Comparison of ENCODE assay signal across 9 mouse cellular contexts in the genomic region with DNA sequence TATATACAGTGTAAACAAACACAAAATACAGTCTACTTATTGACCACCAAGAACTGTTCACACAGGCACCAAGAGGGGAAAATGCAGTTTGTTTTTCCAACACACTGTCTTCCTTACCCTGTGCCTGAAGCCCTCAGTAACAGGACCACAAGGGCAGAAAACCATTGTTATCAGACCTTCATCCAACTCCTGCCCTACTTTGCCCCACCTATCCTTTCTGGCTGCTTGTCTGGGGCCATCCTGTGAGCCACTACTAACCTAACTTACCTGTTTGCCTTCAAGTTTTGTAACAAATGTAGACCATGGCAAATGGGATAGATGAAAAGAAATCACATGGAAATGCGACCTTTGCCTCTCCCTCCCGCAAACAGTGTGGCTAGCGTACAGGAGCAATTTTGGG. TPM values are rescaled to one million over a fixed set of nuclear protein-coding genes. Genes with fewer than 3 reads are reported as not detected.
DNase-seq lines count a peak whose midpoint lies in the region; ATAC-seq and TF ChIP-seq lines count a peak whose summit lies in the region.
"Had no signal": no experiment of that assay in that cellular context is flagged by ENCODE, and none has a peak within 500 bp of the region (broad histone marks: within the 10 kb centered on the region; RNA-seq: fewer than 3 reads in every experiment).

No protein-coding gene starts in this region.

- 69% methylated on average over 3 of the region's 3 CpGs for WGBS in forebrain, embryonic 10.5 days
- 76% methylated on average over 3 of the region's 3 CpGs for WGBS in limb, embryonic 12.5 days
- WGBS in neural tube, embryonic 12.5 days: 69% methylated on average over 3 of the region's 3 CpGs

- H3K27me3 ChIP-seq in forebrain, embryonic 10.5 days (ENCODE audit: poor library complexity, severe bottlenecking): peaks cover 21% of the 10 kb centered on the region
- no peaks in the 10 kb centered on the region; the same call in 1 of the 2 replicates for H3K27me3 ChIP-seq in limb, embryonic 12.5 days
- H3K27me3 ChIP-seq in neural tube, embryonic 12.5 days (replicated peaks): no peaks in the 10 kb centered on the region

- ATAC-seq in limb, embryonic 12.5 days (ENCODE audit: insufficient number of reproducible peaks, insufficient read depth, low FRiP score, low TSS enrichment, low read depth): no peak
- ATAC-seq in neural tube, embryonic 12.5 days (ENCODE audit: low FRiP score, low read depth): no peak

- H3K4me2 ChIP-seq in limb, embryonic 12.5 days: peak overlapping the region; percentile 79; the same call in 1 of the 2 replicates
- peak overlapping the region; percentile 42 for H3K4me2 ChIP-seq in neural tube, embryonic 12.5 days (replicated peaks)

- no peaks in the 10 kb centered on the region for H3K9me3 ChIP-seq in forebrain, embryonic 10.5 days
- H3K9me3 ChIP-seq in limb, embryonic 12.5 days: no peaks in the 10 kb centered on the region
- no peaks in the 10 kb centered on the region for H3K9me3 ChIP-seq in neural tube, embryonic 12.5 days

- no peak for DNase-seq in layer of hippocampus, adult 2 months (ENCODE audit: low spot score in 2 of 2)
- no peak for DNase-seq in layer of hippocampus, postnatal 10 days (ENCODE audit: low spot score in 2 of 2)
- no peak for DNase-seq in forebrain, embryonic 10.5 days (ENCODE audit: extremely low spot score, low spot score)
- no peak for DNase-seq in embryo, embryonic 10 days (ENCODE audit: low spot score)
- DNase-seq in cerebellum, adult 18-20 months: no peak
- DNase-seq in natural killer cell, adult 2 months (ENCODE audit: low spot score in 2 of 2): no peak
- DNase-seq: kidney, adult 9 months had no signal

- H3K4me3 ChIP-seq in layer of hippocampus, adult 2 months: peak overlapping the region; percentile 11; the same call in 1 of the 2 replicates
- peak overlapping the region; percentile 93; the same call in 1 of the 2 replicates for H3K4me3 ChIP-seq in forebrain, embryonic 10.5 days
- H3K4me3 ChIP-seq in limb, embryonic 12.5 days (replicated peaks): no peak overlapping the region
- no peak overlapping the region for H3K4me3 ChIP-seq in neural tube, embryonic 12.5 days

- TF ChIP-seq CTCF in layer of hippocampus, adult 2 months (conservative IDR thresholded peaks at IDR 0.05): no peak

- H3K4me1 ChIP-seq in forebrain, embryonic 10.5 days: peaks cover 33% of the 10 kb centered on the region
- H3K4me1 ChIP-seq in limb, embryonic 12.5 days (replicated peaks): peaks cover 16% of the 10 kb centered on the region
- H3K4me1 ChIP-seq in neural tube, embryonic 12.5 days: peaks cover 11% of the 10 kb centered on the region

- peaks cover 38% of the 10 kb centered on the region for H3K36me3 ChIP-seq in forebrain, embryonic 10.5 days (replicated peaks)
- peaks cover 26% of the 10 kb centered on the region for H3K36me3 ChIP-seq in limb, embryonic 12.5 days
- peaks cover 10% of the 10 kb centered on the region for H3K36me3 ChIP-seq in neural tube, embryonic 12.5 days

- no peak overlapping the region for H3K9ac ChIP-seq in limb, embryonic 12.5 days (replicated peaks)
- H3K9ac ChIP-seq in neural tube, embryonic 12.5 days: peak overlapping the region; percentile 26; the same call in 1 of the 2 replicates

- no peak overlapping the region for H3K27ac ChIP-seq in layer of hippocampus, adult 2 months
- no peak overlapping the region for H3K27ac ChIP-seq in forebrain, embryonic 10.5 days
- no peak overlapping the region for H3K27ac ChIP-seq in limb, embryonic 12.5 days
- H3K27ac ChIP-seq in neural tube, embryonic 12.5 days: no peak overlapping the region

RNA-seq across cellular contexts. Expression of gene Kras, which starts 2.2 kb away (rescaled TPM):
- total RNA-seq in layer of hippocampus, adult 2 months (2021): 10 to 100 TPM; 69.7 to 73.6 TPM
- 10 to 100 TPM; 85.5 to 94.1 TPM for total RNA-seq in layer of hippocampus, postnatal 10 days (2021)
- polyA plus RNA-seq in forebrain, embryonic 10.5 days (2016; fragmentation: Nextera tagmentation; extraction: Ambion mirVana): 93.1 and 103 TPM in 2 replicates
- 83.7 and 91.2 TPM in 2 replicates for polyA plus RNA-seq in limb, embryonic 12.5 days (2016; fragmentation: Nextera tagmentation; extraction: Ambion mirVana)
- polyA plus RNA-seq in neural tube, embryonic 12.5 days (2016; fragmentation: Nextera tagmentation; extraction: Ambion mirVana): 102 and 114 TPM in 2 replicates

RNA-seq across cellular contexts. Expression of gene Etfrf1, which starts 37.0 kb away (rescaled TPM):
- 10 to 100 TPM; 21.9 to 28.1 TPM for total RNA-seq in layer of hippocampus, adult 2 months (2021)
- 10 to 100 TPM; 20.3 to 22.6 TPM for total RNA-seq in layer of hippocampus, postnatal 10 days (2021)
- 34.1 and 35.4 TPM in 2 replicates for polyA plus RNA-seq in forebrain, embryonic 10.5 days (2016; fragmentation: Nextera tagmentation; extraction: Ambion mirVana)
- 32.4 and 32.9 TPM in 2 replicates for polyA plus RNA-seq in limb, embryonic 12.5 days (2016; fragmentation: Nextera tagmentation; extraction: Ambion mirVana)
- polyA plus RNA-seq in neural tube, embryonic 12.5 days (2016; fragmentation: Nextera tagmentation; extraction: Ambion mirVana): 31.7 and 34.7 TPM in 2 replicates

RNA-seq across cellular contexts. Expression of gene Casc1, which starts 37.1 kb away (rescaled TPM):
- 1 to 10 TPM; 1.4 to 1.9 TPM for total RNA-seq in layer of hippocampus, adult 2 months (2021)
- total RNA-seq in layer of hippocampus, postnatal 10 days (2021): 1 to 10 TPM; 1.4 to 2.2 TPM
- polyA plus RNA-seq in forebrain, embryonic 10.5 days (2016; fragmentation: Nextera tagmentation; extraction: Ambion mirVana): 0.47 and 0.61 TPM in 2 replicates
- 0.34 and 0.46 TPM in 2 replicates for polyA plus RNA-seq in limb, embryonic 12.5 days (2016; fragmentation: Nextera tagmentation; extraction: Ambion mirVana)
- polyA plus RNA-seq in neural tube, embryonic 12.5 days (2016; fragmentation: Nextera tagmentation; extraction: Ambion mirVana): 0.59 and 0.60 TPM in 2 replicates

Comparison
In these comparisons a context has a peak if more than half of its experiments do, and no peak if none do; other contexts are left out.
1. H3K4me3 ChIP-seq: peak in layer of hippocampus, adult 2 months (single experiment) and forebrain, embryonic 10.5 days (single experiment); none in limb, embryonic 12.5 days (single experiment) and neural tube, embryonic 12.5 days (single experiment).